8 mouse cellular contexts compared by ENCODE assay signal in genomic region chr9:87425201-87425600, GRCm38 (mm10).
DNase-seq lines count a peak whose midpoint lies in the region; ATAC-seq and TF ChIP-seq lines count a peak whose summit lies in the region.

No protein-coding gene starts in this region.

- no peak for TF ChIP-seq POLR2A in lung, adult 2 months (IDR thresholded peaks at IDR 0.05; ENCODE audit: borderline replicate concordance, extremely low read depth, low read depth, low read length)
- TF ChIP-seq POLR2A in MEL (IDR thresholded peaks at IDR 0.05; ENCODE audit: control insufficient read depth in 1 of 2, insufficient read depth in 1 of 2, low read depth in 1 of 2, low read length in 2 of 2, poor library complexity in 1 of 2): no peak

- no peak overlapping the region for H3K27ac ChIP-seq in lung, embryonic 14.5 days (ENCODE audit: low read depth)
- no peak overlapping the region for H3K27ac ChIP-seq in MEL (ENCODE audit: control insufficient read depth, low read depth, low read length)
- H3K27ac ChIP-seq in embryonic facial prominence, embryonic 11.5 days (replicated peaks; ENCODE audit: low read depth, low read length): no peak overlapping the region

- ATAC-seq in lung, embryonic 14.5 days (ENCODE audit: insufficient read depth): 0 out of 2 replicates have a peak, but pooled peaks have one; percentile 41
- ATAC-seq in embryonic facial prominence, embryonic 11.5 days (replicated peaks; ENCODE audit: insufficient number of reproducible peaks, low FRiP score, low TSS enrichment, low read depth): no peak

- no peaks in the 10 kb centered on the region for H3K36me3 ChIP-seq in lung, embryonic 14.5 days (ENCODE audit: insufficient read depth)
- H3K36me3 ChIP-seq in MEL (ENCODE audit: control insufficient read depth in 1 of 2, insufficient read depth in 2 of 2, low read length in 2 of 2): no peaks in the 10 kb centered on the region
- no peaks in the 10 kb centered on the region for H3K36me3 ChIP-seq in embryonic facial prominence, embryonic 11.5 days (replicated peaks; ENCODE audit: control insufficient read depth, insufficient read depth, low read depth, low read length)

- H3K4me2 ChIP-seq in lung, embryonic 14.5 days: no peak overlapping the region
- no peak overlapping the region for H3K4me2 ChIP-seq in embryonic facial prominence, embryonic 11.5 days (ENCODE audit: low read depth, low read length)

- TF ChIP-seq EP300 in MEL (IDR thresholded peaks at IDR 0.05; ENCODE audit: low read depth in 1 of 2, low read length in 2 of 2): no peak

- peak; percentile 19 for DNase-seq in frontal cortex, postnatal 25 days (ENCODE audit: low spot score in 2 of 2)
- no peak for DNase-seq in frontal cortex, postnatal 10 days (ENCODE audit: low spot score in 2 of 2)
- peak; percentile 76 for DNase-seq in lung, embryonic 14.5 days
- no peak for DNase-seq in lung, adult 2 months
- DNase-seq in MEL (ENCODE audit: low read depth, low spot score): peak; percentile 20
- DNase-seq in embryonic facial prominence, embryonic 11.5 days (ENCODE audit: low spot score): peak; percentile 69
- DNase-seq in mesoderm, embryonic 11.5 days (ENCODE audit: low read depth, low spot score): peak; percentile 71
- DNase-seq in spleen, postnatal 14 days (ENCODE audit: low spot score in 2 of 2): no peak

- peak; percentile 15 for TF ChIP-seq RAD21 in MEL (IDR thresholded peaks at IDR 0.05; ENCODE audit: low read depth, low read length)

- no peaks in the 10 kb centered on the region; the same call in 1 of the 2 replicates for H3K9me3 ChIP-seq in lung, embryonic 14.5 days (ENCODE audit: low read depth, low read length)
- H3K9me3 ChIP-seq in MEL (replicated peaks; ENCODE audit: insufficient read depth, low read length): no peaks in the 10 kb centered on the region
- no peaks in the 10 kb centered on the region for H3K9me3 ChIP-seq in embryonic facial prominence, embryonic 11.5 days (replicated peaks; ENCODE audit: control insufficient read depth, low read length)

- H3K79me2 ChIP-seq in MEL (ENCODE audit: control insufficient read depth, insufficient read depth, low read length, poor library complexity): no peaks in the 10 kb centered on the region

- H3K4me1 ChIP-seq in lung, embryonic 14.5 days (ENCODE audit: insufficient read depth): no peaks in the 10 kb centered on the region
- no peaks in the 10 kb centered on the region for H3K4me1 ChIP-seq in lung, adult 2 months (ENCODE audit: control insufficient read depth, insufficient read depth, low read length)
- H3K4me1 ChIP-seq in MEL (ENCODE audit: control insufficient read depth in 1 of 2, insufficient read depth in 2 of 2, low read length in 2 of 2): no peaks in the 10 kb centered on the region
- no peaks in the 10 kb centered on the region for H3K4me1 ChIP-seq in embryonic facial prominence, embryonic 11.5 days (ENCODE audit: control insufficient read depth, insufficient read depth, low read length)

- H3K9ac ChIP-seq in lung, embryonic 14.5 days: no peak overlapping the region
- H3K9ac ChIP-seq in MEL (ENCODE audit: control insufficient read depth, low read depth, low read length, poor library complexity, severe bottlenecking): no peak overlapping the region
- no peak overlapping the region for H3K9ac ChIP-seq in embryonic facial prominence, embryonic 11.5 days (replicated peaks; ENCODE audit: low read length)

- TF ChIP-seq CTCF in lung, embryonic 14.5 days (IDR thresholded peaks at IDR 0.05; ENCODE audit: low read depth): peak; percentile 73
- TF ChIP-seq CTCF in lung, adult 2 months (IDR thresholded peaks at IDR 0.05; ENCODE audit: insufficient read depth, low read length): no peak
- peak; percentile 11 to 32 (median 31); a peak in 4 of 6 replicates for TF ChIP-seq CTCF in MEL (IDR thresholded peaks at IDR 0.05 in 2 of 3, conservative IDR thresholded peaks at IDR 0.05 in 1 of 3; ENCODE audit: control insufficient read depth in 1 of 3, insufficient read depth in 1 of 3, low read depth in 2 of 3, low read length in 3 of 3, poor library complexity in 1 of 3, severe bottlenecking in 1 of 3)

- 39% methylated on average over 4 of the region's 4 CpGs for WGBS in lung, embryonic 14.5 days
- WGBS in lung, adult 2 months: 55% methylated on average over 4 of the region's 4 CpGs
- WGBS in embryonic facial prominence, embryonic 11.5 days: 49% methylated on average over 4 of the region's 4 CpGs

- H3K4me3 ChIP-seq in lung, embryonic 14.5 days (ENCODE audit: low read depth, low read length): no peak overlapping the region
- no peak overlapping the region for H3K4me3 ChIP-seq in lung, adult 2 months (replicated peaks; ENCODE audit: extremely low read depth, low read depth, low read length)
- H3K4me3 ChIP-seq in MEL (ENCODE audit: control insufficient read depth in 1 of 2, insufficient read depth in 1 of 2, low read depth in 2 of 2, low read length in 2 of 2): no peak overlapping the region
- H3K4me3 ChIP-seq in embryonic facial prominence, embryonic 11.5 days (ENCODE audit: low read depth, low read length): no peak overlapping the region

- peaks cover 12% of the 10 kb centered on the region; the same call in 1 of the 2 replicates for H3K27me3 ChIP-seq in lung, embryonic 14.5 days (ENCODE audit: insufficient read depth, low read length)
- no peaks in the 10 kb centered on the region for H3K27me3 ChIP-seq in MEL (ENCODE audit: control insufficient read depth in 1 of 2, insufficient read depth in 2 of 2, low read length in 2 of 2)
- no peaks in the 10 kb centered on the region for H3K27me3 ChIP-seq in embryonic facial prominence, embryonic 11.5 days (ENCODE audit: control insufficient read depth, insufficient read depth, low read length)

TF ChIP-seq in MEL, 35 proteins besides CTCF, POLR2A, EP300 and RAD21:
- TF ChIP-seq SMC3 (IDR thresholded peaks at IDR 0.05; ENCODE audit: low read depth, low read length) (peak; percentile 33), TBP (IDR thresholded peaks at IDR 0.05; ENCODE audit: low read depth, low read length) (no peak)

Comparison
In these comparisons a context has a peak if more than half of its experiments do, and no peak if none do; other contexts are left out.
1. DNase-seq: peak in frontal cortex, postnatal 25 days (2 of 2), lung, embryonic 14.5 days (single experiment), MEL (single experiment), embryonic facial prominence, embryonic 11.5 days (single experiment) and mesoderm, embryonic 11.5 days (single experiment); none in frontal cortex, postnatal 10 days (0 of 2), lung, adult 2 months (single experiment) and spleen, postnatal 14 days (0 of 2).